Mouse (Mus musculus) MEL (cell line): ENCODE results near the gene Maml2. TPM values are rescaled to one million over a fixed set of nuclear protein-coding genes. Genes with fewer than 3 reads are reported as not detected.

Source experiments
- DNase-seq: peaks from one replicate; pipeline ENCODE4 v3.0.0; 2011; ENCODE audit warnings: low read depth, low spot score
- H3K27ac ChIP-seq: 2 replicates; pipeline ENCODE4 v1.5.1; 2012; ENCODE audit warnings: low read depth, mild to moderate bottlenecking, control low read depth, low read length, moderate library complexity; ENCODE audit not compliant: control insufficient read depth
- H3K27me3 ChIP-seq, 2 experiments: fragments of 150-350 bp in 1 of 2; sonication (generic) in 1 of 2; 2 replicates each; pipeline ENCODE4 v1.6.1; 2012; ENCODE audit warnings: low read length in 2 of 2, mild to moderate bottlenecking in 2 of 2, improper control_type of control experiment in 1 of 2, moderate library complexity in 1 of 2; ENCODE audit not compliant: insufficient read depth in 2 of 2, control insufficient read depth in 1 of 2
- H3K36me3 ChIP-seq, 2 experiments: 2 replicates each; pipeline ENCODE4 v1.6.1; 2012 to 2014; ENCODE audit warnings: low read length in 2 of 2, improper control_type of control experiment in 1 of 2, inconsistent platforms in 1 of 2, mild to moderate bottlenecking in 1 of 2; ENCODE audit not compliant: insufficient read depth in 2 of 2, control insufficient read depth in 1 of 2
- H3K4me1 ChIP-seq, 2 experiments: fragments of 150-350 bp in 1 of 2; sonication (generic) in 1 of 2; 2 replicates each; pipeline ENCODE4 v1.6.1; 2012; ENCODE audit warnings: low read length in 2 of 2, improper control_type of control experiment in 1 of 2, mild to moderate bottlenecking in 1 of 2; ENCODE audit not compliant: insufficient read depth in 2 of 2, control insufficient read depth in 1 of 2
- H3K4me3 ChIP-seq, 2 experiments: fragments of 150-350 bp in 1 of 2; sonication (generic) in 1 of 2; 2 replicates each; pipeline ENCODE4 v1.5.1; 2012; ENCODE audit warnings: low read depth in 2 of 2, low read length in 2 of 2, mild to moderate bottlenecking in 2 of 2, moderate library complexity in 2 of 2, control low read depth in 1 of 2, improper control_type of control experiment in 1 of 2; ENCODE audit not compliant: control insufficient read depth in 1 of 2, insufficient read depth in 1 of 2
- H3K79me2 ChIP-seq: 2 replicates; pipeline ENCODE4 v1.6.1; 2012; ENCODE audit warnings: mild to moderate bottlenecking, low read length, moderate library complexity; ENCODE audit not compliant: control insufficient read depth, poor library complexity, insufficient read depth
- H3K9ac ChIP-seq: 2 replicates; pipeline ENCODE4 v1.6.1; 2012; ENCODE audit warnings: low read depth, mild to moderate bottlenecking, control low read depth, low read length, moderate library complexity; ENCODE audit not compliant: control insufficient read depth, poor library complexity, severe bottlenecking
- H3K9me3 ChIP-seq: fragments of 150-350 bp; sonication (generic); replicated peaks from 2 replicates; pipeline ENCODE4 v1.6.1; 2012; ENCODE audit warnings: mild to moderate bottlenecking, low read length, improper control_type of control experiment, moderate library complexity; ENCODE audit not compliant: insufficient read depth
- BHLHE40 ChIP-seq: IDR thresholded peaks from 2 replicates; pipeline ENCODE4 v1.6.1; 2012; ENCODE audit warnings: low read depth, mild to moderate bottlenecking, inconsistent platforms, low read length, improper control_type of control experiment, borderline replicate concordance
- CHD1 ChIP-seq: IDR thresholded peaks from 2 replicates; pipeline ENCODE4 v1.6.1; 2012; ENCODE audit warnings: low read depth, mild to moderate bottlenecking, inconsistent platforms, low read length, improper control_type of control experiment
- CHD2 ChIP-seq: IDR thresholded peaks from 2 replicates; pipeline ENCODE4 v1.6.1; 2011; ENCODE audit warnings: low read length, improper control_type of control experiment
- CTCF ChIP-seq, 3 experiments: IDR thresholded peaks in 2 of 3; conservative IDR thresholded peaks in 1 of 3; 2 replicates each; pipeline ENCODE4 v1.5.1; 2011 to 2012; ENCODE audit warnings: low read length in 3 of 3, low read depth in 2 of 3, mild to moderate bottlenecking in 2 of 3, improper control_type of control experiment in 1 of 3, inconsistent platforms in 1 of 3, mixed read lengths in 1 of 3, moderate library complexity in 1 of 3; ENCODE audit not compliant: control insufficient read depth in 1 of 3, insufficient read depth in 1 of 3, poor library complexity in 1 of 3, severe bottlenecking in 1 of 3
- ETS1 ChIP-seq: IDR thresholded peaks from 2 replicates; pipeline ENCODE4 v1.6.1; 2012; ENCODE audit warnings: low read depth, mild to moderate bottlenecking, inconsistent platforms, low read length, improper control_type of control experiment, moderate library complexity
- GABPA ChIP-seq: IDR thresholded peaks from 2 replicates; pipeline ENCODE4 v1.6.1; 2012; ENCODE audit warnings: low read depth, mild to moderate bottlenecking, inconsistent platforms, low read length, improper control_type of control experiment, moderate library complexity
- GATA1 ChIP-seq: IDR thresholded peaks from 2 replicates; pipeline ENCODE4 v1.6.1; 2011; ENCODE audit warnings: low read depth, low read length, improper control_type of control experiment
- HCFC1 ChIP-seq: IDR thresholded peaks from 2 replicates; pipeline ENCODE4 v1.6.1; 2012; ENCODE audit warnings: low read depth, mild to moderate bottlenecking, inconsistent platforms, low read length, improper control_type of control experiment, moderate library complexity
- JUND ChIP-seq: IDR thresholded peaks from 2 replicates; pipeline ENCODE4 v1.6.1; 2011; ENCODE audit warnings: low read depth, mild to moderate bottlenecking, improper control_type of control experiment, low read length
- KAT2A ChIP-seq: conservative IDR thresholded peaks from 2 replicates; pipeline ENCODE4 v1.6.1; 2012; ENCODE audit warnings: low read depth, low read length, improper control_type of control experiment, inconsistent platforms
- MAFK ChIP-seq: IDR thresholded peaks from 2 replicates; pipeline ENCODE4 v1.6.1; 2011; ENCODE audit warnings: low read depth, mild to moderate bottlenecking, low read length, improper control_type of control experiment, borderline replicate concordance
- MAX ChIP-seq: IDR thresholded peaks from 2 replicates; pipeline ENCODE4 v1.6.1; 2011; ENCODE audit warnings: low read length, improper control_type of control experiment
- MAZ ChIP-seq: IDR thresholded peaks from 2 replicates; pipeline ENCODE4 v1.6.1; 2012; ENCODE audit warnings: low read depth, mild to moderate bottlenecking, inconsistent platforms, low read length, improper control_type of control experiment
- MXI1 ChIP-seq: IDR thresholded peaks from 2 replicates; pipeline ENCODE4 v1.6.1; 2011; ENCODE audit warnings: mild to moderate bottlenecking, low read depth, low read length, improper control_type of control experiment
- MYB ChIP-seq: IDR thresholded peaks from 2 replicates; pipeline ENCODE4 v1.6.1; 2011; ENCODE audit warnings: mild to moderate bottlenecking, low read depth, low read length, improper control_type of control experiment
- MYC ChIP-seq: IDR thresholded peaks from 2 replicates; pipeline ENCODE4 v1.6.1; 2011; ENCODE audit warnings: low read depth, mild to moderate bottlenecking, low read length, improper control_type of control experiment, moderate library complexity
- NRF1 ChIP-seq: IDR thresholded peaks from 2 replicates; pipeline ENCODE4 v1.6.1; 2014; ENCODE audit warnings: low read depth, mild to moderate bottlenecking, inconsistent platforms, low read length, improper control_type of control experiment, moderate library complexity; ENCODE audit not compliant: poor library complexity, insufficient read depth, severe bottlenecking
- POLR2A ChIP-seq, 2 experiments: IDR thresholded peaks; 2 replicates each; pipeline ENCODE4 v1.6.1; 2011 to 2012; ENCODE audit warnings: low read length in 2 of 2, mild to moderate bottlenecking in 2 of 2, control low read depth in 1 of 2, improper control_type of control experiment in 1 of 2, low read depth in 1 of 2, moderate library complexity in 1 of 2; ENCODE audit not compliant: control insufficient read depth in 1 of 2, insufficient read depth in 1 of 2, poor library complexity in 1 of 2
- POLR2AphosphoS5 ChIP-seq: IDR thresholded peaks from 2 replicates; pipeline ENCODE4 v1.6.1; 2012; ENCODE audit warnings: low read depth, borderline replicate concordance, mild to moderate bottlenecking, inconsistent platforms, low read length, moderate library complexity, mixed read lengths
- RAD21 ChIP-seq: IDR thresholded peaks from 2 replicates; pipeline ENCODE4 v1.6.1; 2011; ENCODE audit warnings: mild to moderate bottlenecking, low read depth, low read length, improper control_type of control experiment
- SIN3A ChIP-seq: IDR thresholded peaks from 2 replicates; pipeline ENCODE4 v1.6.1; 2012; ENCODE audit warnings: low read length, improper control_type of control experiment, inconsistent platforms
- TAL1 ChIP-seq: IDR thresholded peaks from 2 replicates; pipeline ENCODE4 v1.6.1; 2012; ENCODE audit warnings: mild to moderate bottlenecking, inconsistent platforms, low read length, moderate library complexity, mixed read lengths
- TBP ChIP-seq: IDR thresholded peaks from 2 replicates; pipeline ENCODE4 v1.8.0; 2011; ENCODE audit warnings: low read depth, low read length, improper control_type of control experiment
- TCF12 ChIP-seq: IDR thresholded peaks from 2 replicates; pipeline ENCODE4 v1.6.1; 2014; ENCODE audit warnings: low read depth, mild to moderate bottlenecking, inconsistent platforms, low read length, improper control_type of control experiment, moderate library complexity
- UBTF ChIP-seq: IDR thresholded peaks from 2 replicates; pipeline ENCODE4 v1.6.1; 2012; ENCODE audit warnings: low read depth, mild to moderate bottlenecking, inconsistent platforms, low read length, improper control_type of control experiment, moderate library complexity, borderline replicate concordance; ENCODE audit not compliant: insufficient read depth
- USF1 ChIP-seq: IDR thresholded peaks from 2 replicates; pipeline ENCODE4 v1.6.1; 2014; ENCODE audit warnings: low read depth, mild to moderate bottlenecking, inconsistent platforms, low read length, improper control_type of control experiment, moderate library complexity
- USF2 ChIP-seq, 2 experiments: IDR thresholded peaks; 2 replicates each; pipeline ENCODE4 v1.6.1; 2011 to 2012; ENCODE audit warnings: improper control_type of control experiment in 2 of 2, low read length in 2 of 2, borderline replicate concordance in 1 of 2, inconsistent platforms in 1 of 2, low read depth in 1 of 2, mild to moderate bottlenecking in 1 of 2; ENCODE audit not compliant: insufficient read depth in 1 of 2
- ZKSCAN1 ChIP-seq: IDR thresholded peaks from 2 replicates; pipeline ENCODE4 v1.6.1; 2012; ENCODE audit warnings: low read depth, mild to moderate bottlenecking, inconsistent platforms, low read length, improper control_type of control experiment, moderate library complexity
- ZMIZ1 ChIP-seq: IDR thresholded peaks from 2 replicates; pipeline ENCODE4 v1.6.1; 2012; ENCODE audit warnings: low read depth, mild to moderate bottlenecking, inconsistent platforms, low read length, improper control_type of control experiment, moderate library complexity
- ZNF384 ChIP-seq: IDR thresholded peaks from 2 replicates; pipeline ENCODE4 v1.6.1; 2012; ENCODE audit warnings: low read depth, mild to moderate bottlenecking, inconsistent platforms, low read length, improper control_type of control experiment
- polyA plus RNA-seq, 2 experiments: library from polyadenylated mRNA; stranded (reverse) in 1 of 2; unstranded in 1 of 2; fragments of >175 nt in 1 of 2; fragments of >200 nt in 1 of 2; gene quantifications; 2 replicates each; pipeline versions ENCODE4 v1.2.1 to v1.2.4; 2012; ENCODE audit warnings: low replicate concordance in 2 of 2, low read depth in 1 of 2; ENCODE audit not compliant: insufficient read length in 2 of 2, insufficient read depth in 1 of 2, missing spikeins in 1 of 2
- total RNA-seq: library from RNA; depleted of rRNA; stranded (reverse); fragments of 300-350 nt; gene quantifications from 2 replicates; pipeline ENCODE4 v1.2.3, GENCODE M21; 2012

Maml2 gene
- total and polyA plus RNA-seq, 3 experiments, result 0.08 to 0.47 TPM; not detected in 1

GRCm38 (mm10) chr9:13583952-13584351 lies 286.2 kb downstream of the Maml2 start:
- Histone ChIP-seq H3K27ac (no peak overlapping the region), H3K27me3 (peaks cover 2 to 4% of the 10 kb centered on the region in 2 experiments; a peak in 3 of 4 replicates), H3K4me3 (no peak overlapping the region), H3K79me2 (no peaks in the 10 kb centered on the region), H3K36me3 (peaks cover 0 to 4% of the 10 kb centered on the region in 2 experiments; a peak in 2 of 4 replicates), H3K9me3 (no peaks in the 10 kb centered on the region), H3K9ac (no peak overlapping the region), H3K4me1 (peaks cover 0 to 7% of the 10 kb centered on the region in 2 experiments; a peak in 2 of 4 replicates)
- TF ChIP-seq USF1, result no peak
- no peak for TF ChIP-seq GABPA
- TF ChIP-seq CHD2, result no peak
- no peak for TF ChIP-seq JUND
- TF ChIP-seq CHD1, result no peak
- TF ChIP-seq CTCF (IDR thresholded peaks at IDR 0.05 in 2 of 3, conservative IDR thresholded peaks at IDR 0.05 in 1 of 3; ENCODE audit: control insufficient read depth in 1 of 3, insufficient read depth in 1 of 3, low read depth in 2 of 3, low read length in 3 of 3, poor library complexity in 1 of 3, severe bottlenecking in 1 of 3), result no peak
- no peak for TF ChIP-seq ZMIZ1
- no peak for TF ChIP-seq POLR2A (IDR thresholded peaks at IDR 0.05; ENCODE audit: control insufficient read depth in 1 of 2, insufficient read depth in 1 of 2, low read depth in 1 of 2, low read length in 2 of 2, poor library complexity in 1 of 2)
- no peak for TF ChIP-seq NRF1
- TF ChIP-seq SIN3A, result no peak
- TF ChIP-seq KAT2A, result no peak
- TF ChIP-seq ZNF384, result no peak
- TF ChIP-seq MAZ, result no peak
- no peak for TF ChIP-seq TCF12
- no peak for TF ChIP-seq MAFK
- no peak for TF ChIP-seq GATA1
- no peak for TF ChIP-seq ETS1
- TF ChIP-seq RAD21, result no peak
- no peak for TF ChIP-seq MYB
- TF ChIP-seq USF2 (IDR thresholded peaks at IDR 0.05; ENCODE audit: borderline replicate concordance in 1 of 2, insufficient read depth in 1 of 2, low read depth in 1 of 2, low read length in 2 of 2), result no peak
- no peak for DNase-seq

DNA sequence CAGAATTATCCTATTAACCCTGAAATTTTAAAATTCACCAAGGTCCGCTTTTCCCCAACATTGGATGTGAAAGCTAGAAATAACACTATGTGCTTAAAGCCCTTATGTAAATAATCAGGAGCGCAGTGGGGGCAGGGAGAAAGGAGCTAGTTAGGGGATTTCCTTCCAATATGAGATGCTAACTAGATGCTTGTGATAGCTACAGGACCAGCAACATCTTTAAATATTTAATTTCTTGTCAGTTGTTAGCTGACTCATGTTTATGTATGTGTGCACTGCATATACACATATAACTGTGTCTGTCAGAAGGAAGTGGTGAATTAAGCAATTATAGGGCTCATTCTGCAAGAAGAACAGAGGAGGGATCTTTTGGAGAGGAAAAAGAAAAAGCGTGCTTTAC lies 286.7 kb downstream of the Maml2 start:
- H3K79me2 ChIP-seq, result no peaks in the 10 kb centered on the region
- DNase-seq, result no peak
- peaks cover 0 to 7% of the 10 kb centered on the region in 2 experiments; a peak in 2 of 4 replicates for H3K4me1 ChIP-seq
- H3K27me3 ChIP-seq, result peaks cover 2 to 4% of the 10 kb centered on the region in 2 experiments; a peak in 3 of 4 replicates
- no peak overlapping the region for H3K4me3 ChIP-seq
- TF ChIP-seq ZNF384, result no peak
- no peak for TF ChIP-seq CTCF (IDR thresholded peaks at IDR 0.05 in 2 of 3, conservative IDR thresholded peaks at IDR 0.05 in 1 of 3; ENCODE audit: control insufficient read depth in 1 of 3, insufficient read depth in 1 of 3, low read depth in 2 of 3, low read length in 3 of 3, poor library complexity in 1 of 3, severe bottlenecking in 1 of 3)
- no peak for TF ChIP-seq TAL1
- TF ChIP-seq UBTF, result no peak
- TF ChIP-seq ETS1, result no peak
- no peak for TF ChIP-seq RAD21
- TF ChIP-seq TCF12, result no peak
- TF ChIP-seq ZKSCAN1, result no peak
- TF ChIP-seq MXI1, result no peak
- TF ChIP-seq BHLHE40, result no peak
- TF ChIP-seq SIN3A, result no peak
- TF ChIP-seq HCFC1, result no peak
- TF ChIP-seq POLR2AphosphoS5, result no peak
- TF ChIP-seq TBP, result no peak
- no peak for TF ChIP-seq CHD2
- TF ChIP-seq NRF1, result no peak
- TF ChIP-seq MAX, result no peak
- no peak for TF ChIP-seq MYC
- TF ChIP-seq, all 39 proteins: peak for 0
- Histone ChIP-seq H3K9me3 (no peaks in the 10 kb centered on the region), H3K27ac (no peak overlapping the region), H3K36me3 (peaks cover 0 to 4% of the 10 kb centered on the region in 2 experiments; a peak in 2 of 4 replicates), H3K9ac (no peak overlapping the region)
